Mouse (Mus musculus): ENCODE measurements around the gene Frrs1l.

GRCm38 (mm10) chr4:56935327-56935726 lies 54.9 kb downstream of the Frrs1l start:
- TF ChIP-seq TAL1 (IDR thresholded peaks at IDR 0.05; ENCODE audit: low read length) = no peak
- TF ChIP-seq GATA1 (IDR thresholded peaks at IDR 0.05; ENCODE audit: low read length) = no peak
